Mouse (Mus musculus) kidney, adult 2 months (tissue): ENCODE measurements around the gene Kcnk1. TPM values are rescaled to one million over a fixed set of nuclear protein-coding genes. Genes with fewer than 3 reads are reported as not detected.

ENCODE experiments used
- DNase-seq: peaks from one replicate; pipeline ENCODE4 v3.0.0; 2021
- H3K27ac ChIP-seq: fragments of 200-500 bp; 2 replicates; pipeline ENCODE4 v1.5.1; 2012; ENCODE audit warnings: low read depth, low read length, control low read depth, inconsistent platforms; ENCODE audit not compliant: insufficient read depth
- H3K27me3 ChIP-seq: fragments of 200-500 bp; replicated peaks from 2 replicates; pipeline ENCODE4 v1.6.1; 2012; ENCODE audit warnings: mild to moderate bottlenecking, moderate library complexity, low read length, inconsistent platforms; ENCODE audit not compliant: control insufficient read depth, insufficient read depth
- H3K36me3 ChIP-seq: fragments of 200-500 bp; 2 replicates; pipeline ENCODE4 v1.6.1; 2012; ENCODE audit warnings: mild to moderate bottlenecking, moderate library complexity, low read length, inconsistent platforms; ENCODE audit not compliant: control insufficient read depth, insufficient read depth
- H3K4me1 ChIP-seq: fragments of 200-500 bp; 2 replicates; pipeline ENCODE4 v1.6.1; 2011; ENCODE audit warnings: low read length; ENCODE audit not compliant: control insufficient read depth, insufficient read depth
- H3K4me3 ChIP-seq: fragments of 200-500 bp; 2 replicates; pipeline ENCODE4 v1.5.1; 2011; ENCODE audit warnings: mild to moderate bottlenecking, low read depth, low read length, control low read depth; ENCODE audit not compliant: insufficient read depth
- CTCF ChIP-seq: fragments of 200-500 bp; conservative IDR thresholded peaks from 2 replicates; pipeline ENCODE4 v1.5.1; 2011; ENCODE audit warnings: low read depth, mild to moderate bottlenecking, control low read depth, low read length, moderate library complexity, mixed read lengths; ENCODE audit not compliant: insufficient read depth, insufficient read length
- POLR2A ChIP-seq: fragments of 200-500 bp; IDR thresholded peaks from one replicate; pipeline ENCODE4 v1.6.1; 2011; ENCODE audit warnings: low read depth, low read length, control low read depth
- WGBS: fragments of 180-500 bp; shearing (Covaris S2); methylation state at CpG from one replicate; pipeline ENCODE4 v1.1.7; 2018; 5-methylcytosine and 5-hydroxymethylcytosine counted together
- polyA plus RNA-seq: library from polyadenylated mRNA; depleted of rRNA; stranded (reverse); fragments of >200 nt; gene quantifications from 2 replicates; pipeline ENCODE4 v1.2.3, GENCODE M21; 2012; rRNA removed

Kcnk1 gene
- polyA plus RNA-seq, 1 experiment = 91.2 TPM

- WGBS = 70% methylated on average over 6 of the region's 6 CpGs
- TF ChIP-seq CTCF (no peak), POLR2A (no peak)
- Histone ChIP-seq H3K27me3 (no peaks in the 10 kb centered on the region), H3K36me3 (no peaks in the 10 kb centered on the region), H3K27ac (no peak overlapping the region), H3K4me1 (no peaks in the 10 kb centered on the region), H3K4me3 (no peak overlapping the region)
- no peak for DNase-seq
Observed at GRCm38 (mm10) chr8:126068136-126068535, 73.2 kb downstream of the Kcnk1 start.

- Histone ChIP-seq H3K27me3 (no peaks in the 10 kb centered on the region), H3K36me3 (no peaks in the 10 kb centered on the region), H3K4me3 (no peak overlapping the region), H3K4me1 (no peaks in the 10 kb centered on the region), H3K27ac (no peak overlapping the region)
- no peak for DNase-seq
- TF ChIP-seq CTCF (no peak), POLR2A (no peak)
- WGBS = 72% methylated on average over 5 of the region's 5 CpGs
Observed at GRCm38 (mm10) chr8:126072678-126073077, 77.7 kb downstream of the Kcnk1 start.

DNA sequence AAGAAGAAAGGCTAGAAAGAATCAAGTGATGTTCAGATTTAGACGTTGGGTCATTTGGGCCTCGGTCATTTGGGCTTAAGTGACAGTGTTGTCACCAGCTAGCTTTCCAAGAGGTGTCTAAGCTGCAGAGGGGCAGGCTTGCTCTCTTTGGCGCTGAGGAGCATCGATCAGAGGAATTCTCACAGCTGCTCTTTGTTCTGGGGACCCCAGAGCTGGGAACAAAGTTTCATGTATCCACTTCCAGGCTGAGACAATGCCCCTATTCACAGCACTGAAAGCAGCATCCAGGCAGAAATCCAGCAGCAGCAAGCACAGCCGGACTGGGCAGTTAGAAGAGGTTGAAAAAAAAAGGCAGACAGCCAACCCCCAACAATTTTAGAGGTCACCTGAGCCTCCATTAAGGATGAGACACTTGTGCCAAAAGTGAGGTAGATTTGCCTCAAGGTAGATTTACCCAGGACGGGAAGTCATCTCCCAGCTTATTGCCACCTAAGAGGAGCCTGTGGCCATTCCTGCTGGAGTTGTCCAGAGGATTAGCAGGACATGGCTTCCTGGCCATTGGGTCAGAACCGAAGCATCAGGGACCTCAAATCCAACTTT lies 78.3 kb downstream of the Kcnk1 start:
- WGBS = 47% methylated on average over 7 of the region's 7 CpGs
- Histone ChIP-seq H3K27me3 (no peaks in the 10 kb centered on the region), H3K27ac (no peak overlapping the region), H3K36me3 (no peaks in the 10 kb centered on the region), H3K4me3 (no peak overlapping the region), H3K4me1 (no peaks in the 10 kb centered on the region)
- TF ChIP-seq CTCF = no peak
- TF ChIP-seq POLR2A = no peak
- DNase-seq = no peak

DNA sequence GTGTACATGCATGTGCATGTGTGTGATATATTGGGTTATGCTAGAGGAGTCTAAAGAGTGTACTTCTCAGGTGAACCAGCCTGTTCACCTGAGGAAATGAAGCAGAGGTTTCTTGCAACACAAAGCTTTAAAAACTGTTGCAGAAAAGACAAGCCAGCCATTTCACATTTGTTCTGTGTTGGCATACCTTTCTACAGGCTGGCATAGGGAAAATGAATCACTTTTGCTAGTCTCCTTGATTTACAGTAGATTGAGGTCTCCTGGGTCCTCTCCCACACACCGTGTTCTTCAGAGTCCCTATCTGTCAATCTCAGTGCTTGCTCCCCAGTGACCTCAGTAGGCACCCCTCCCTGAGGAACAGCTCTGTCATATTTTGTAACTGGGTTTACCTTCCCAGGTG lies 79.1 kb downstream of the Kcnk1 start:
- Histone ChIP-seq H3K4me3 (no peak overlapping the region), H3K27ac (no peak overlapping the region), H3K27me3 (no peaks in the 10 kb centered on the region), H3K4me1 (no peaks in the 10 kb centered on the region), H3K36me3 (no peaks in the 10 kb centered on the region)
- WGBS = 61% methylated on average over 1 of the region's 1 CpGs
- no peak for TF ChIP-seq POLR2A
- TF ChIP-seq CTCF = no peak
- no peak for DNase-seq

DNA sequence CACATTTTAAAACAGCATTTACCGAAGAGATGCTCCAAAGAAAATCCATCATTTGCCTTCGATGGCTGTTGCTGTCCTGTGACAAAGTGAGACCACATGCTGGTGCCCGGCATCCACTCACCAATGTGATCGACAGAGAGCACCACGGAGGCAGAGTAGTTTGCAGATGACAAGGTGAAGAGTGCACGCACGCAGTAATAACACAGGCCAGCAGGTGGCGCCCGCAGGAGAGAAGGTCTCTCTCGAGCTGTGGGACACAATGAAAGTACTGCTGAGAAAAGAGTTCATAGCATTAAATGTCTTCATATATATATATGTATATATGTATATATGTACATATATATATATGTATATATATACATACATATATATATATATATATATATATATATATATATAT lies 80.4 kb downstream of the Kcnk1 start:
- Histone ChIP-seq H3K4me3 (no peak overlapping the region), H3K27ac (no peak overlapping the region), H3K27me3 (no peaks in the 10 kb centered on the region), H3K36me3 (no peaks in the 10 kb centered on the region), H3K4me1 (no peaks in the 10 kb centered on the region)
- WGBS = 15% methylated on average over 10 of the region's 10 CpGs
- peak; percentile 65 for DNase-seq
- TF ChIP-seq POLR2A (no peak), CTCF (peak; percentile 82)

Other genes with a start within 250 kb of the Kcnk1 start
- gene Pcnx2, start 96.9 kb upstream of the Kcnk1 start, polyA plus RNA-seq = 0.20 and 0.23 TPM in 2 replicates
- 4.4 and 5.0 TPM in 2 replicates for gene Map3k21, start 84.7 kb upstream of the Kcnk1 start, polyA plus RNA-seq